Mouse (Mus musculus) neural tube, embryonic 12.5 days (tissue): ENCODE results near the gene Zbtb24. TPM values are rescaled to one million over a fixed set of nuclear protein-coding genes. Genes with fewer than 3 reads are reported as not detected.
"Not testable (repeated sequence)": the region's sequence is repeated elsewhere in the genome, so short reads cannot be mapped to it uniquely, and the experiment has no call there.

Source experiments
- ATAC-seq: fragments of 200-750 bp; cut with Nextera tagmentation; 2 replicates; pipeline ENCODE4 v1.8.0; 2017; ENCODE audit warnings: low read depth, mild to moderate bottlenecking, moderate TSS enrichment, moderate library complexity; ENCODE audit not compliant: low FRiP score
- H3K27ac ChIP-seq: fragments of 300-500 bp; sonication (generic); 2 replicates; pipeline ENCODE4 v1.5.1; 2016
- H3K27me3 ChIP-seq: fragments of 300-500 bp; sonication (generic); replicated peaks from 2 replicates; pipeline ENCODE4 v1.6.1; 2016; ENCODE audit warnings: mild to moderate bottlenecking
- H3K36me3 ChIP-seq: fragments of 300-500 bp; sonication (generic); 2 replicates; pipeline ENCODE4 v1.6.1; 2016; ENCODE audit warnings: mild to moderate bottlenecking
- H3K4me1 ChIP-seq: fragments of 300-500 bp; sonication (generic); 2 replicates; pipeline ENCODE4 v1.6.1; 2016
- H3K4me2 ChIP-seq: fragments of 300-500 bp; sonication (generic); replicated peaks from 2 replicates; pipeline ENCODE4 v1.6.1; 2016; ENCODE audit warnings: mild to moderate bottlenecking
- H3K4me3 ChIP-seq: fragments of 300-500 bp; sonication (generic); 2 replicates; pipeline ENCODE4 v1.5.1; 2016
- H3K9ac ChIP-seq: fragments of 300-500 bp; sonication (generic); 2 replicates; pipeline ENCODE4 v1.6.1; 2016; ENCODE audit warnings: mild to moderate bottlenecking
- H3K9me3 ChIP-seq: fragments of 300-500 bp; sonication (generic); 2 replicates; pipeline ENCODE4 v1.6.1; 2016; ENCODE audit warnings: mild to moderate bottlenecking
- WGBS: fragments of 180-500 bp; shearing (Covaris S2); methylation state at CpG from one replicate; pipeline ENCODE4 v1.1.7; 2016; 5-methylcytosine and 5-hydroxymethylcytosine counted together
- polyA plus RNA-seq: library from polyadenylated mRNA; unstranded; fragments of >200 nt; fragmentation: Nextera tagmentation; extraction: Ambion mirVana; gene quantifications from 2 replicates; pipeline ENCODE4 v1.2.1, GENCODE M21; 2016

Zbtb24 gene
- polyA plus RNA-seq: 22.4 and 23.3 TPM in 2 replicates

DNA sequence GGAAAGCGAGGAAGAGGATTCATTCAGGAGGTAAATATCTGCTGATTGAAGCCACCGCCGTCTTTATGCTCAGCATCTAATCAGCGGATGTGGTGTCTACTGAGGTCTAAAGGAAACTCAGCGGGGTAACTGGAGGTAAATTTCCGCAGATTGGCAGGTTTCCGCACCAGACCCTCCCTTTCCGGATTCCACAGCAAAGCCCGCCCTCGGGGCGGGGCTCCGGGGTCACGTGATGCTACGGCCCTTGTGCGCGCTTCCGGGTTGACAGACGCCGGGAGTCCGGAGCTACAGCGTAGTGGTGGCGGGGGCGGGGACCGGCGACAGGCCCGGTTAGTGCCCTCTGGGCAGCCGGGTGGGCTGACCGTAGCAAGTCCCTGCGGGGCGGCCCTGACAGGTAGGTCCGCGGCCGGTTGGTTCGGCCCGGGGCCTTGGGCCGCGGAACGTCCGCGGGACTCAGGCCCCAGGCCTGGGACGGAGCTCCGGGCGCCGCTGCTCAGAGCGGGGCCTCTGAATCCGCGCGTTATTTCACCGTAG is at the start of gene Zbtb24:
Gene Zbtb24, plus strand, starts transcription at position 247 of the 534 bp plus-strand sequence.
- WGBS: under 1% methylated on average over 49 of the region's 49 CpGs
- no peaks in the 10 kb centered on the region for H3K9me3 ChIP-seq

DNA sequence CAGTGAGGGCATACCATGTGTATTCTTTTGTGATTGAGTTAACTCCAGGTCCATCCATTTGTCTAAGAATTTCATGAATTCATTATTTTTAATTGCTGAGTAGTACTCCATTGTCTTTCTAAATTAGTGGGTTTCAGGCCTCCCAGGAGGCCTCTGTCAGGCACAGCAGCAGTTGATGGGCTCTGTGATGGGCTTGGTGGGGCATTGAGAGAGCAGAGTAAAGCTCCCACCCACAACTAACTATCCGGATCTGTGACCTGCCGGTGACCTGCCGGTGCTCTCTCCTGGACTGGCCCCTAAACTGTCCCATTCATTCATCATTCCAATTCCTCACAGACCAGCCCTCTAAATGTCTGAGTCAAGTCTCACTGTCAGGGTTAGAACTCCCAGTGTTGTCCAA is 49.1 kb upstream of the Zbtb24 start:
- WGBS: 86% methylated on average over 3 of the region's 3 CpGs
- H3K27ac ChIP-seq: no peak overlapping the region
- no peak for ATAC-seq
- no peaks in the 10 kb centered on the region for H3K27me3 ChIP-seq
- no peak overlapping the region for H3K4me2 ChIP-seq
- no peak overlapping the region for H3K4me3 ChIP-seq
- H3K9me3 ChIP-seq: no peaks in the 10 kb centered on the region
- no peaks in the 10 kb centered on the region for H3K36me3 ChIP-seq
- no peak overlapping the region for H3K9ac ChIP-seq
- H3K4me1 ChIP-seq: no peaks in the 10 kb centered on the region

More for the DNA sequence above, at the start of gene Zbtb24:
- Histone ChIP-seq H3K27ac (0 out of 2 replicates have a peak within 1 kb of the TSS, but pooled peaks have one; percentile 2), H3K4me1 (peaks cover 11% of the 10 kb centered on the region; the same call in 1 of the 2 replicates), H3K27me3 (no peaks in the 10 kb centered on the region), H3K4me3 (peak within 1 kb of the TSS; percentile 88), H3K9ac (peak within 1 kb of the TSS; percentile 83), H3K4me2 (peak within 1 kb of the TSS; percentile 72), H3K36me3 (peaks cover 16% of the 10 kb centered on the region; the same call in 1 of the 2 replicates)
- peak; percentile 96 for ATAC-seq

- 82% methylated on average over 2 of the region's 2 CpGs for WGBS
- no peak overlapping the region for H3K27ac ChIP-seq
- no peak for ATAC-seq
Measured at GRCm38 (mm10) chr10:41403364-41403763, 46.8 kb upstream of the Zbtb24 start.

GRCm38 (mm10) chr10:41403893-41404612 is 46.1 kb upstream of the Zbtb24 start:
- Histone ChIP-seq H3K36me3 (no peaks in the 10 kb centered on the region), H3K27ac (no peak overlapping the region), H3K9ac (no peak overlapping the region), H3K9me3 (no peaks in the 10 kb centered on the region), H3K4me1 (no peaks in the 10 kb centered on the region), H3K4me2 (no peak overlapping the region), H3K4me3 (no peak overlapping the region), H3K27me3 (no peaks in the 10 kb centered on the region)
- ATAC-seq: no peak
- 56% methylated on average over 3 of the region's 3 CpGs for whole genome bisulfite sequencing

More at GRCm38 (mm10) chr10:41403364-41403763, 46.8 kb upstream of the Zbtb24 start:
- Histone ChIP-seq H3K4me2 (no peak overlapping the region), H3K4me3 (no peak overlapping the region), H3K9me3 (no peaks in the 10 kb centered on the region), H3K9ac (no peak overlapping the region), H3K27me3 (no peaks in the 10 kb centered on the region), H3K36me3 (no peaks in the 10 kb centered on the region), H3K4me1 (no peaks in the 10 kb centered on the region)

- not testable (repeated sequence) for H3K27ac ChIP-seq, H3K36me3 ChIP-seq, ATAC-seq, H3K4me2 ChIP-seq, H3K9me3 ChIP-seq, H3K4me3 ChIP-seq, H3K4me1 ChIP-seq, H3K27me3 ChIP-seq, H3K9ac ChIP-seq
- 92% methylated on average over 4 of the region's 4 CpGs for WGBS
Measured at GRCm38 (mm10) chr10:41410176-41410575, 40.0 kb upstream of the Zbtb24 start.

GRCm38 (mm10) chr10:41410821-41411220 is 39.4 kb upstream of the Zbtb24 start:
- ATAC-seq, H3K4me3 ChIP-seq, H3K9ac ChIP-seq, H3K36me3 ChIP-seq, H3K4me2 ChIP-seq, H3K27ac ChIP-seq, H3K4me1 ChIP-seq, H3K27me3 ChIP-seq: not testable (repeated sequence)
- 89% methylated on average over 1 of the region's 1 CpGs for WGBS
- H3K9me3 ChIP-seq: peaks cover 11% of the 10 kb centered on the region; the same call in 1 of the 2 replicates

DNA sequence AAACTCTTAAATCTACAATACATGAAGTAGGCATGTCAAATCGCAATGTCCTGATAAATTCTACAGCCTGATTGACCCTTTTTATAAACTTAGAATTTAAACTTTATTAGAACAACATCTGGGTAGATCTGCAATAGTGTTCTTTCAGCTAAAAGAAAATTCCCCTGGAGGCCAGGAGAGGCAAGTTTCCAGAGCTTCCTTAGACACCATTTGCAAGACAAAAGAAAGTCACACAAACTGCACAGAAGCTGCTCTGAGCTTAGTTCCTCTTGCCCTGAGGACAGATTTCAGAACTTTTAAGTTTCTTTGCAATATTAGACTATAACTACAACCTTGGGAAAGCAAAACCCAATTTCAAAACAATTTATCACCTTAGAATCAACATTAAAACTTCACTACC is 36.7 kb upstream of the Zbtb24 start:
- not testable (repeated sequence) for H3K27me3 ChIP-seq, H3K4me1 ChIP-seq, ATAC-seq, H3K4me2 ChIP-seq, H3K36me3 ChIP-seq, H3K27ac ChIP-seq, H3K9ac ChIP-seq, H3K4me3 ChIP-seq
- WGBS: 87% methylated on average over 1 of the region's 1 CpGs
- peaks cover 11% of the 10 kb centered on the region for H3K9me3 ChIP-seq

- H3K36me3 ChIP-seq, H3K27ac ChIP-seq, H3K4me1 ChIP-seq, H3K27me3 ChIP-seq, ATAC-seq, H3K9me3 ChIP-seq, H3K9ac ChIP-seq, H3K4me3 ChIP-seq, H3K4me2 ChIP-seq: not testable (repeated sequence)
- WGBS: 94% methylated on average over 2 of the region's 2 CpGs
Measured at GRCm38 (mm10) chr10:41415368-41415767, 34.8 kb upstream of the Zbtb24 start.

DNA sequence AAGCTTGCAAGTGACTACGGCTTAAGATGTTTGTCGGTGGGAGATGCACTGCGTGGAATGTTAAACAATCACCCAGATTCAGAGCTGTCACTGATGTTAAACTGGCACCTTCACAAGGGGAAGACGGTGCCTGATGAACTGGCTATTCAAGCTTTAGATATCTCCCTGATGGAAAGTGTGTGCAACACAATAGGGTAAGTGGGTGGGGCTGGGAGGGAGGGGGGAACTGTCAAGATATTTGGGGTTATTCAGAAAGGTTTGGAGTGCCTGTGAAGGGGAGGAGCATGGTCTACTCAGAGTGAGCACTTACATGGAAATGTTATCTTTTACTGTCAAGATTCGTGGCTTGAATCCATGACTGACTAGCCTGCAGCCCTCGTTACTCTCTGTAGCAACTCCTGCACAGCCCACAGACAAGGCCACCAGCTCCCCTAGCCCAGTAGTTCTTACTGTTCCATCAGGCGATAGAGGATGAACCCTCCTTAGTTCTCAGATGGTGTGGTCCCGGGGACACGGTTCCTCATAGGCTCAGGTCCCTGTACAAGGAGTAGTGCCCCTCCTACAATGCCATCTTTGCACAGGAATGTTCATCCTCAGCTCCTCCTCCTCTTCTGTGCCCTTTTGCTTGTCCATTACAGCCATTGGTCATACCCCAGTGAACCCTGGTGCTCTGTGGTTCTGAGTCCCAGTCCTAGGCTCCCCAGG is 29.5 kb upstream of the Zbtb24 start:
- Histone ChIP-seq H3K4me1 (no peaks in the 10 kb centered on the region), H3K9me3 (peaks cover 1% of the 10 kb centered on the region), H3K9ac (no peak overlapping the region), H3K27ac (no peak overlapping the region), H3K4me2 (no peak overlapping the region), H3K36me3 (no peaks in the 10 kb centered on the region), H3K27me3 (no peaks in the 10 kb centered on the region), H3K4me3 (no peak overlapping the region)
- no peak for ATAC-seq
- WGBS: 83% methylated on average over 9 of the region's 9 CpGs

DNA sequence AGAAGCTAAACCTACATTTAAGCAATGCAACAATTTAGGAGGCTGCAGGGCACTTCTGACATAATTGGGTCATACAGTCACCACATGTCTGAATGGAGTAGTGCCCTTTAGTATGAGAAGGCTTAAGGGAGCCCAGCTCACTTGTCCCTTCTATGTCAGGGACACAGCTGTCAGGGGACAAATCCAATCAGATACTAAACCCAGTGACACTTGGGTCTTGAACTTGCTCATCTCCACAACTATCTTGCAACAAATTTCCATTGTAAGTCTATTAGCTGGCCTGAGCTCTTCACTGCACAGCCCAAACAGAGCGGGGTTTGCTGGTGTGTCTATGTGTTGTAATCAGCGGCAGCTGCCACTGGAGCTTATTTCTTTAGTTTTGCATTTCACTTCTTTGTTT is 26.5 kb upstream of the Zbtb24 start:
- no peak overlapping the region for H3K4me3 ChIP-seq
- no peaks in the 10 kb centered on the region for H3K27me3 ChIP-seq
- H3K4me1 ChIP-seq: no peaks in the 10 kb centered on the region
- H3K9me3 ChIP-seq: no peaks in the 10 kb centered on the region
- no peak overlapping the region for H3K4me2 ChIP-seq
- no peak overlapping the region for H3K9ac ChIP-seq
- H3K27ac ChIP-seq: no peak overlapping the region
- ATAC-seq: no peak
- 96% methylated on average over 2 of the region's 2 CpGs for WGBS
- no peaks in the 10 kb centered on the region for H3K36me3 ChIP-seq

GRCm38 (mm10) chr10:41426368-41426767 is 23.8 kb upstream of the Zbtb24 start:
- WGBS: 54% methylated on average over 6 of the region's 6 CpGs
- Histone ChIP-seq H3K4me2 (no peak overlapping the region), H3K4me1 (no peaks in the 10 kb centered on the region), H3K4me3 (no peak overlapping the region), H3K9ac (no peak overlapping the region), H3K9me3 (no peaks in the 10 kb centered on the region), H3K36me3 (no peaks in the 10 kb centered on the region), H3K27me3 (no peaks in the 10 kb centered on the region), H3K27ac (no peak overlapping the region)
- no peak for ATAC-seq

- H3K4me1 ChIP-seq: no peaks in the 10 kb centered on the region
Measured at GRCm38 (mm10) chr10:41434624-41435023, 15.6 kb upstream of the Zbtb24 start.

More at GRCm38 (mm10) chr10:41434624-41435023, 15.6 kb upstream of the Zbtb24 start:
- Histone ChIP-seq H3K4me3 (no peak overlapping the region), H3K27me3 (peaks cover 7% of the 10 kb centered on the region; the same call in 1 of the 2 replicates), H3K9me3 (no peaks in the 10 kb centered on the region), H3K9ac (no peak overlapping the region), H3K27ac (no peak overlapping the region), H3K4me2 (no peak overlapping the region), H3K36me3 (no peaks in the 10 kb centered on the region)
- 28% methylated on average over 4 of the region's 4 CpGs for WGBS
- no peak for ATAC-seq
